Mouse (Mus musculus) liver, adult 2 months (tissue): ENCODE measurements around the gene Rnf169.

ENCODE experiments used
- CTCF ChIP-seq: fragments of 200-500 bp; IDR thresholded peaks from 2 replicates; pipeline ENCODE4 v1.5.1; 2011; ENCODE audit warnings: low read depth, low read length, control low read depth
- POLR2A ChIP-seq: fragments of 200-500 bp; IDR thresholded peaks from 2 replicates; pipeline ENCODE4 v1.6.1; 2011; ENCODE audit warnings: low read length, control low read depth; ENCODE audit not compliant: insufficient read depth; ENCODE audit errors: extremely low read depth

DNA sequence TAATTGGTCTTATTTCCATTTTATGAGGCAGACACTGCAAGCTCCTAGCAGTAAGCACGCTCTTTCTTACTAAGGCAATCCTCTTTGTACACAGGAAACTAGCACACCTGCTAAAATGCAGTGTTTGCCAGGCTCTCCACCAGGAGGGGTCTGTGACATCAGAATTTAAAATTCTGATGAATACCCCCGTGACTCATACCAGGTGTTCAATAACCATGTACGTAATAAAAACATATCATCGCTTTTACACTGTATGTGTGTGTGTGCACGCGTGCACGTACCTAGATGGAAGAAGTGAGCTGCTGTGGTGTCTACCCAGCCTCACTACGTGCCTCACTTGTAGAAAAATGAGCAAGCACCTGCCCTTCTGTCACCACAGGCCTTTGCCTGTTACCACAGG, 26.0 kb downstream of the Rnf169 start:
- no peak for TF ChIP-seq POLR2A
- no peak for TF ChIP-seq CTCF
